Mouse (Mus musculus) retina, postnatal 7 days (tissue): Measurements from ENCODE around the gene Icos.

Experiments
- DNase-seq: peaks from one replicate; pipeline ENCODE4 v3.0.0-alpha.2; 2012; ENCODE audit warnings: low read depth, low spot score

Icos gene

GRCm38 (mm10) chr1:60962095-60962494 is 15.6 kb upstream of the Icos start:
- no peak for DNase-seq

- DNase-seq, result no peak
These were observed 10.2 kb upstream of the Icos start for GRCm38 (mm10) chr1:60967521-60967920.

- DNase-seq, result no peak
These were observed 6.9 kb upstream of the Icos start for GRCm38 (mm10) chr1:60970846-60971245.

GRCm38 (mm10) chr1:60974221-60974620 is 3.5 kb upstream of the Icos start:
- no peak for DNase-seq

- no peak for DNase-seq
These were observed 2.0 kb upstream of the Icos start for GRCm38 (mm10) chr1:60975646-60976294.

GRCm38 (mm10) chr1:60979126-60979842 is 1.6 kb downstream of the Icos start:
- DNase-seq, result peak; percentile 21

- DNase-seq, result no peak
These were observed 2.1 kb downstream of the Icos start for GRCm38 (mm10) chr1:60979843-60980235.

GRCm38 (mm10) chr1:60985075-60985474 is 7.3 kb downstream of the Icos start:
- no peak for DNase-seq

- no peak for DNase-seq
These were observed 8.4 kb downstream of the Icos start for GRCm38 (mm10) chr1:60986141-60986540.

- DNase-seq, result no peak
These were observed 11.4 kb downstream of the Icos start for GRCm38 (mm10) chr1:60989086-60989485.

GRCm38 (mm10) chr1:60990305-60990704 is 12.6 kb downstream of the Icos start:
- no peak for DNase-seq

GRCm38 (mm10) chr1:60998008-60998557 is 20.4 kb downstream of the Icos start:
- DNase-seq, result no peak

GRCm38 (mm10) chr1:60998689-60999088 is 21.0 kb downstream of the Icos start:
- DNase-seq, result no peak

GRCm38 (mm10) chr1:61001786-61002354 is 24.1 kb downstream of the Icos start:
- DNase-seq, result no peak

GRCm38 (mm10) chr1:61006229-61006628 is 28.5 kb downstream of the Icos start:
- no peak for DNase-seq

- DNase-seq, result no peak
These were observed 29.8 kb downstream of the Icos start for GRCm38 (mm10) chr1:61007516-61007915.

GRCm38 (mm10) chr1:61016578-61017118 is 38.9 kb downstream of the Icos start:
- DNase-seq, result no peak

- no peak for DNase-seq
These were observed 49.0 kb downstream of the Icos start for GRCm38 (mm10) chr1:61026712-61027111.

- DNase-seq, result no peak
These were observed 49.8 kb downstream of the Icos start for GRCm38 (mm10) chr1:61027519-61027918.

- no peak for DNase-seq
These were observed 52.2 kb downstream of the Icos start for GRCm38 (mm10) chr1:61029919-61030318.

- no peak for DNase-seq
These were observed 52.8 kb downstream of the Icos start for GRCm38 (mm10) chr1:61030532-61030931.

- no peak for DNase-seq
These were observed 57.5 kb downstream of the Icos start for GRCm38 (mm10) chr1:61035270-61035669.
